Mouse (Mus musculus) testis, adult 2 months (tissue): Measurements from ENCODE around the gene Cnp.

Experiments
- CTCF ChIP-seq: fragments of 200-500 bp; IDR thresholded peaks from 2 replicates; pipeline ENCODE4 v1.5.1; 2012; ENCODE audit warnings: low read depth, mild to moderate bottlenecking, inconsistent platforms, low read length, moderate library complexity; ENCODE audit not compliant: control insufficient read depth, insufficient read depth, insufficient replicate concordance
- POLR2A ChIP-seq: fragments of 200-500 bp; IDR thresholded peaks from 2 replicates; pipeline ENCODE4 v1.6.1; 2012; ENCODE audit warnings: low read depth, mild to moderate bottlenecking, inconsistent platforms, low read length, moderate library complexity; ENCODE audit not compliant: control insufficient read depth

GRCm38 (mm10) chr11:100581756-100582155 is 7.1 kb downstream of the Cnp start:
- no peak for TF ChIP-seq CTCF
- no peak for TF ChIP-seq POLR2A
